ENCODE assay signal across 31 mouse cellular contexts in the genomic region with DNA sequence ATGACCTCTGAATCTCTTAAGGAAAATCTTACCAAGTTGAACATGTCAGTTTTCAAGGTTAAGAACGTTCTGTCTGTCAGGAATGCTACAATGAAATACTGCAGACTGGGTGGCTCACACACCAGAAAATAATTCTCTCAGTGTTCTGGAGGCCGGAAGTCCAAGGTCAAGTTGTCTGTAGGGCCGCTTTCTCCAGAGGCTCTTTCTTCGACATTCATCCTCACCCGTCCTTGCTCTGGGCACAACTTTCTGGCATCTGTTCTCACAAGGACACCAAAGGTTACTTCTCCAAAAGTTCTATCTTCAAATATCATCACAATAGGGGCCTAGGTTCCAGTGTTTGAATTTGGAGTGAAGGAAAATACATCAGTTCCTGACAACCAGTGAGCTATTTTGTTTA.
"Had no signal": no experiment of that assay in that cellular context is flagged by ENCODE, and none has a peak within 500 bp of the region (broad histone marks: within the 10 kb centered on the region; RNA-seq: fewer than 3 reads in every experiment).

No protein-coding gene starts in this region.

- H3K27me3 ChIP-seq: limb, embryonic 12.5 days; limb, embryonic 13.5 days; limb, embryonic 15.5 days; liver, embryonic 12.5 days; liver, embryonic 13.5 days; liver, embryonic 15.5 days; lung, embryonic 15.5 days; megakaryocyte, embryonic 14.5 days; midbrain, embryonic 12.5 days; midbrain, embryonic 13.5 days; midbrain, embryonic 15.5 days had no signal

- H3K4me2 ChIP-seq: limb, embryonic 12.5 days; limb, embryonic 13.5 days; limb, embryonic 15.5 days; liver, embryonic 11.5 days; liver, embryonic 12.5 days; liver, embryonic 13.5 days; liver, embryonic 15.5 days; lung, embryonic 14.5 days; lung, embryonic 15.5 days; midbrain, embryonic 11.5 days; midbrain, embryonic 12.5 days; midbrain, embryonic 13.5 days; midbrain, embryonic 15.5 days had no signal

- H3K4me1 ChIP-seq: limb, embryonic 10.5 days; limb, embryonic 12.5 days; limb, embryonic 13.5 days; limb, embryonic 15.5 days; liver, embryonic 12.5 days; liver, embryonic 13.5 days; liver, embryonic 15.5 days; megakaryocyte, embryonic 14.5 days; midbrain, embryonic 10.5 days; midbrain, embryonic 12.5 days; midbrain, embryonic 13.5 days; midbrain, embryonic 15.5 days had no signal

- H3K9ac ChIP-seq: limb, embryonic 12.5 days; limb, embryonic 13.5 days; limb, embryonic 15.5 days; liver, embryonic 12.5 days; liver, embryonic 13.5 days; liver, embryonic 14.5 days; liver, embryonic 15.5 days; liver, postnatal 0 days; lung, embryonic 14.5 days; lung, embryonic 15.5 days; midbrain, embryonic 12.5 days; midbrain, embryonic 13.5 days; midbrain, embryonic 15.5 days had no signal

- ATAC-seq: liver, embryonic 12.5 days; liver, postnatal 0 days; lung, postnatal 0 days; midbrain, embryonic 13.5 days; midbrain, embryonic 15.5 days; midbrain, embryonic 16.5 days had no signal

- H3K36me3 ChIP-seq: limb, embryonic 10.5 days; limb, embryonic 12.5 days; limb, embryonic 13.5 days; limb, embryonic 15.5 days; liver, embryonic 12.5 days; liver, embryonic 13.5 days; liver, embryonic 15.5 days; lung, embryonic 15.5 days; midbrain, embryonic 10.5 days; midbrain, embryonic 12.5 days; midbrain, embryonic 13.5 days; midbrain, embryonic 15.5 days had no signal

- H3K9me3 ChIP-seq: limb, embryonic 10.5 days; limb, embryonic 12.5 days; limb, embryonic 15.5 days; liver, embryonic 12.5 days; liver, embryonic 13.5 days; liver, embryonic 15.5 days; lung, embryonic 15.5 days; midbrain, embryonic 10.5 days; midbrain, embryonic 12.5 days; midbrain, embryonic 13.5 days; midbrain, embryonic 15.5 days had no signal

- DNase-seq: left cerebral cortex, postnatal 4 days; liver; liver, embryonic 13.5 days; liver, postnatal 0 days; lung, adult 18-20 months; lung, adult 2 months; lung, embryonic 14.5 days; lung, postnatal 10 days; lung, postnatal 14 days; lung, postnatal 36 days; lung, postnatal 4 days; midbrain, embryonic 14.5 days had no signal

- H3K4me3 ChIP-seq: limb, embryonic 10.5 days; limb, embryonic 12.5 days; limb, embryonic 13.5 days; limb, embryonic 15.5 days; liver, embryonic 12.5 days; liver, embryonic 13.5 days; liver, embryonic 15.5 days; lung, embryonic 15.5 days; megakaryocyte, embryonic 14.5 days; midbrain, embryonic 10.5 days; midbrain, embryonic 12.5 days; midbrain, embryonic 13.5 days; midbrain, embryonic 15.5 days; myocyte had no signal

- H3K27ac ChIP-seq: limb, embryonic 10.5 days; limb, embryonic 12.5 days; limb, embryonic 13.5 days; limb, embryonic 15.5 days; liver, embryonic 12.5 days; liver, embryonic 13.5 days; liver, embryonic 14.5 days; liver, embryonic 15.5 days; lung, embryonic 15.5 days; macrophage; midbrain, embryonic 10.5 days; midbrain, embryonic 12.5 days; midbrain, embryonic 13.5 days; midbrain, embryonic 15.5 days had no signal
